Mouse (Mus musculus): ENCODE data around the gene Cend1. TPM values are rescaled to one million over a fixed set of nuclear protein-coding genes. Genes with fewer than 3 reads are reported as not detected.

Cend1 gene
- polyA plus RNA-seq, 1 experiment: not detected

GRCm38 (mm10) chr7:141460001-141460390 lies 30.7 kb upstream of the Cend1 start:
- Histone ChIP-seq H3K4me3 (replicated peaks) (no peak overlapping the region), H3K36me3 (ENCODE audit: control insufficient read depth) (peaks cover 16% of the 10 kb centered on the region), H3K4me1 (ENCODE audit: control insufficient read depth) (peaks cover 35% of the 10 kb centered on the region), H3K27me3 (ENCODE audit: control insufficient read depth) (peaks cover 60% of the 10 kb centered on the region), H3K9me3 (ENCODE audit: control insufficient read depth, low read length) (peaks cover 15% of the 10 kb centered on the region; the same call in 1 of the 2 replicates)
- TF ChIP-seq GATA1 (IDR thresholded peaks at IDR 0.05; ENCODE audit: low read length): no peak
- no peak for TF ChIP-seq TAL1 (IDR thresholded peaks at IDR 0.05; ENCODE audit: low read length)

DNA sequence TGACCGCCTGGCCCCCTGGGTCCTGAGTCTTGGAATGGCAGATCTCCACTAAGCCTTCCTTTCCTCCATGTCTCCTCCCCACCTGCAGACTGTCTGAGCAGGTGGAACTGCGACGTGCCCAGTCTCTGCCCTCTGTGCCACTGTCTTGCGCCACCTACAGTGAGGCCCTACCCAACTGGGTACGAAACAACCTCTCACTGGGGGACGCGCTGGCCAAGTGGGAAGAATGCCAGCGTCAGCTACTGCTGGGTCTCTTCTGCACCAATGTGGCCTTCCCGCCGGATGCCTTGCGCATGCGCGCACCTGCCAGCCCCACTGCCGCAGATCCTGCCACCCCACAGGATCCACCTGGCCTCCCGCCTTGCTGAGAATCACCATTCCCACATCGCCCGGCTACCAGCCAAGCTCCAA lies 30.0 kb upstream of the Cend1 start:
- H3K9me3 ChIP-seq (ENCODE audit: control insufficient read depth, low read length): peaks cover 8% of the 10 kb centered on the region; the same call in 1 of the 2 replicates
- no peak overlapping the region for H3K4me3 ChIP-seq (replicated peaks)
- H3K36me3 ChIP-seq (ENCODE audit: control insufficient read depth): peaks cover 16% of the 10 kb centered on the region
- no peak for TF ChIP-seq TAL1 (IDR thresholded peaks at IDR 0.05; ENCODE audit: low read length)
- TF ChIP-seq GATA1 (IDR thresholded peaks at IDR 0.05; ENCODE audit: low read length): no peak
- peaks cover 53% of the 10 kb centered on the region for H3K27me3 ChIP-seq (ENCODE audit: control insufficient read depth)
- peaks cover 36% of the 10 kb centered on the region for H3K4me1 ChIP-seq (ENCODE audit: control insufficient read depth)

DNA sequence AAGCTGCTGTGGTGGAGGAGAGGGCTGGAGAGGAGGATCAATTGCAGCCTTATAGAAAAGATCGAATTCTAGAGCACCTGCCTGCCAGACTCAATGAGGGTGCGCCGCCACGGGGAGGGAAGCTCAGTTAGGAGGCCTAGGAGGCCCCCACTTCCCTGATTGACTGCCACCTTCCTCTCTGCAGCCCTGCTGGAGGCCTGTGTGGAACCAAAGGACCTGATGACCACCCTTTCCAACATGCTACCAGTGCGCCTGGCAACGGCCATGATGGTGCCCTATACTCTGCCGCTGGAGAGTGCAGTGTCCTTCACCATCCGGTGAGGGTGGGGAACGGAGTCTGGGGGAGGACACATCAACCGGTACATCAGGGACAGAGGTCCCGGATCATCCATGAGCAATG lies 29.4 kb upstream of the Cend1 start:
- no peak for TF ChIP-seq GATA1 (IDR thresholded peaks at IDR 0.05; ENCODE audit: low read length)
- TF ChIP-seq TAL1 (IDR thresholded peaks at IDR 0.05; ENCODE audit: low read length): no peak
- Histone ChIP-seq H3K4me3 (replicated peaks) (no peak overlapping the region), H3K27me3 (ENCODE audit: control insufficient read depth) (peaks cover 46% of the 10 kb centered on the region), H3K36me3 (ENCODE audit: control insufficient read depth) (peaks cover 16% of the 10 kb centered on the region), H3K4me1 (ENCODE audit: control insufficient read depth) (peaks cover 38% of the 10 kb centered on the region), H3K9me3 (ENCODE audit: control insufficient read depth, low read length) (peaks cover 7% of the 10 kb centered on the region; the same call in 1 of the 2 replicates)

DNA sequence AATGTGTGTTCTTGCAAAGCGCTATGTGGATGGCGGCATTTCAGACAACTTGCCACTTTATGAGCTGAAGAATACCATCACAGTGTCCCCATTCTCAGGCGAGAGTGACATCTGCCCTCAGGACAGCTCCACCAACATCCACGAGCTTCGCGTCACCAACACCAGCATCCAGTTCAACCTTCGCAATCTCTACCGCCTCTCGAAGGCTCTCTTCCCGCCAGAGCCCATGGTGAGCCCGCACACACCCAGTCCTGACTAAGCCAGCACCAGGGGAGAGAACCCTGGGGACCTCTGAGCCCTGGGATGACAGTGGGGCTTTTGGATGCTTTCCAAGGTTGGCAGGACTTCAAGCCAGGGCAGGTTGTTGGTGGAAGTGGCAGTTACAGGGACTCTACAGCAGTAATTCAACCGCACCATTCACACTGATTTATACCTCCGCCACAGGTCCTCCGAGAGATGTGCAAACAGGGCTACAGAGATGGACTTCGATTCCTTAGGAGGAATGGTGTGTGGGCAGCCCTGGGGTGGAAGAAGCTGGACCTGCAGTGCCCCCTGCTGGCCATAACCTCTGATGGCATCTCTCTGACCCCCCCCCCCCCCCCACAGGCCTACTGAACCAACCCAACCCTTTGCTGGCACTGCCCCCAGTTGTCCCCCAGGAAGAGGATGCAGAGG lies 28.8 kb upstream of the Cend1 start:
- H3K4me3 ChIP-seq (replicated peaks): no peak overlapping the region
- peaks cover 19% of the 10 kb centered on the region for H3K36me3 ChIP-seq (ENCODE audit: control insufficient read depth)
- TF ChIP-seq GATA1 (IDR thresholded peaks at IDR 0.05; ENCODE audit: low read length) (no peak), TAL1 (IDR thresholded peaks at IDR 0.05; ENCODE audit: low read length) (no peak)
- peaks cover 40% of the 10 kb centered on the region for H3K4me1 ChIP-seq (ENCODE audit: control insufficient read depth)
- peaks cover 41% of the 10 kb centered on the region for H3K27me3 ChIP-seq (ENCODE audit: control insufficient read depth)
- peaks cover 7% of the 10 kb centered on the region; the same call in 1 of the 2 replicates for H3K9me3 ChIP-seq (ENCODE audit: control insufficient read depth, low read length)

- H3K4me3 ChIP-seq (replicated peaks): no peak overlapping the region
- peaks cover 6% of the 10 kb centered on the region; the same call in 1 of the 2 replicates for H3K9me3 ChIP-seq (ENCODE audit: control insufficient read depth, low read length)
- H3K36me3 ChIP-seq (ENCODE audit: control insufficient read depth): peaks cover 21% of the 10 kb centered on the region
- peaks cover 41% of the 10 kb centered on the region for H3K4me1 ChIP-seq (ENCODE audit: control insufficient read depth)
- TF ChIP-seq TAL1 (IDR thresholded peaks at IDR 0.05; ENCODE audit: low read length): no peak
- peaks cover 32% of the 10 kb centered on the region for H3K27me3 ChIP-seq (ENCODE audit: control insufficient read depth)
Observed at GRCm38 (mm10) chr7:141457236-141457635, 27.9 kb upstream of the Cend1 start.

GRCm38 (mm10) chr7:141456739-141457138 lies 27.4 kb upstream of the Cend1 start:
- peaks cover 26% of the 10 kb centered on the region for H3K36me3 ChIP-seq (ENCODE audit: control insufficient read depth)
- H3K27me3 ChIP-seq (ENCODE audit: control insufficient read depth): peaks cover 27% of the 10 kb centered on the region
- peaks cover 46% of the 10 kb centered on the region for H3K4me1 ChIP-seq (ENCODE audit: control insufficient read depth)
- H3K9me3 ChIP-seq (ENCODE audit: control insufficient read depth, low read length): peaks cover 3% of the 10 kb centered on the region; the same call in 1 of the 2 replicates
- TF ChIP-seq GATA1 (IDR thresholded peaks at IDR 0.05; ENCODE audit: low read length) (no peak), TAL1 (IDR thresholded peaks at IDR 0.05; ENCODE audit: low read length) (no peak)
- peak overlapping the region; percentile 72 for H3K4me3 ChIP-seq (replicated peaks)

GRCm38 (mm10) chr7:141455610-141456314 lies 26.5 kb upstream of the Cend1 start:
- peak overlapping the region; percentile 72 for H3K4me3 ChIP-seq (replicated peaks)
- peaks cover 48% of the 10 kb centered on the region for H3K4me1 ChIP-seq (ENCODE audit: control insufficient read depth)
- peaks cover 36% of the 10 kb centered on the region for H3K36me3 ChIP-seq (ENCODE audit: control insufficient read depth)
- no peaks in the 10 kb centered on the region; the same call in 1 of the 2 replicates for H3K9me3 ChIP-seq (ENCODE audit: control insufficient read depth, low read length)
- peaks cover 17% of the 10 kb centered on the region for H3K27me3 ChIP-seq (ENCODE audit: control insufficient read depth)
- TF ChIP-seq GATA1 (IDR thresholded peaks at IDR 0.05; ENCODE audit: low read length) (no peak), TAL1 (IDR thresholded peaks at IDR 0.05; ENCODE audit: low read length) (no peak)

DNA sequence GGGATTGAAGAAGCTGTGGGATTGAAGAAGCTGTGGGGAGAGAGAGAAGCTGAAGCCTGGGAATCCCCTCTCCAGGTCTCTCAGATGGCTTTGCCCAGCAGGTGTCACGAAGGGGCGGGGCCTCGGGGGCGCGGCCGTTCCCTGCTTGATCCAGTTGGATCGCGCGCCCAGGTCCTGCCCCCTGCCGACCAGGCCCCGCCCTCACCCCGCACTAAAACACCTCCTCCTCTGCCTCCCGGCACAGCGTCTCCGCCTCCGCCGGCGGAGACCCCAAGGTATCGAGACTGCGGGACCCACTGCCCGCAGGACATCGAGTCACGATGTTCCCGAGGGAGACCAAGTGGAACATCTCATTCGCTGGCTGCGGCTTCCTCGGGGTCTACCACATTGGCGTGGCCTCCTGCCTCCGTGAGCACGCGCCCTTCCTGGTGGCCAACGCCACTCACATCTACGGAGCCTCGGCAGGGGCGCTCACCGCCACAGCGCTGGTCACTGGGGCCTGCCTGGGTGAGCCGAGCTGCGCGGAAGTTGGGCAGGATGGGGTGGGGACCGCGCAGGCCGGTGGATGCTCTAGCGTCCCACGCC lies 25.8 kb upstream of the Cend1 start, which contains the start of gene Pnpla2:
Gene Pnpla2, plus strand, starts transcription at position 232 of the 585 bp plus-strand sequence.
- H3K4me3 ChIP-seq (replicated peaks): peak within 1 kb of the TSS; percentile 72
- peaks cover 55% of the 10 kb centered on the region for H3K4me1 ChIP-seq (ENCODE audit: control insufficient read depth)
- no peak for TF ChIP-seq TAL1 (IDR thresholded peaks at IDR 0.05; ENCODE audit: low read length)
- TF ChIP-seq GATA1 (IDR thresholded peaks at IDR 0.05; ENCODE audit: low read length): no peak
- peaks cover 10% of the 10 kb centered on the region for H3K27me3 ChIP-seq (ENCODE audit: control insufficient read depth)
- no peaks in the 10 kb centered on the region for H3K9me3 ChIP-seq (ENCODE audit: control insufficient read depth, low read length)
- H3K36me3 ChIP-seq (ENCODE audit: control insufficient read depth): peaks cover 43% of the 10 kb centered on the region

DNA sequence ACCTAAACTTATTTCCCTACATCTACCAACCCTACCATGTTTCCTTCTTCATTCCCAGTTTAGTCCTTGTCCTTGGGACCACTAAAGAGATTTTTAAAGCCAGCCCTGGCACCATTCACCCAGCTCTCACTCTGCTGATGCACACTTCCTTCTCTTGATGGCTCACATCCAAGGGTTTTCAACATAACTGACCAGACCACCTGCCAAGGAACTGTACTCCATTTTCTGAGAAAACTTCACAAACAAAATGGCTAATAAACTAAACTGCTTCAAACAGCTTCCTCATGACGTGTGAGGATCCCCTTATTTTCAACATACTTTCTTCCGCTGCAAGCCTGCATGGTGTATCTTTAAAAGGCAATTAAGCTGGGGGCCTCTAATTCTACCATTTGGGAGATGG lies 24.3 kb upstream of the Cend1 start:
- H3K4me3 ChIP-seq (replicated peaks): no peak overlapping the region
- TF ChIP-seq GATA1 (IDR thresholded peaks at IDR 0.05; ENCODE audit: low read length) (no peak), TAL1 (IDR thresholded peaks at IDR 0.05; ENCODE audit: low read length) (no peak)
- H3K27me3 ChIP-seq (ENCODE audit: control insufficient read depth): no peaks in the 10 kb centered on the region; the same call in 1 of the 2 replicates
- no peaks in the 10 kb centered on the region for H3K9me3 ChIP-seq (ENCODE audit: control insufficient read depth, low read length)
- H3K4me1 ChIP-seq (ENCODE audit: control insufficient read depth): peaks cover 67% of the 10 kb centered on the region
- peaks cover 47% of the 10 kb centered on the region for H3K36me3 ChIP-seq (ENCODE audit: control insufficient read depth)
